ENCODE assay signal across 37 mouse cellular contexts in the genomic region with DNA sequence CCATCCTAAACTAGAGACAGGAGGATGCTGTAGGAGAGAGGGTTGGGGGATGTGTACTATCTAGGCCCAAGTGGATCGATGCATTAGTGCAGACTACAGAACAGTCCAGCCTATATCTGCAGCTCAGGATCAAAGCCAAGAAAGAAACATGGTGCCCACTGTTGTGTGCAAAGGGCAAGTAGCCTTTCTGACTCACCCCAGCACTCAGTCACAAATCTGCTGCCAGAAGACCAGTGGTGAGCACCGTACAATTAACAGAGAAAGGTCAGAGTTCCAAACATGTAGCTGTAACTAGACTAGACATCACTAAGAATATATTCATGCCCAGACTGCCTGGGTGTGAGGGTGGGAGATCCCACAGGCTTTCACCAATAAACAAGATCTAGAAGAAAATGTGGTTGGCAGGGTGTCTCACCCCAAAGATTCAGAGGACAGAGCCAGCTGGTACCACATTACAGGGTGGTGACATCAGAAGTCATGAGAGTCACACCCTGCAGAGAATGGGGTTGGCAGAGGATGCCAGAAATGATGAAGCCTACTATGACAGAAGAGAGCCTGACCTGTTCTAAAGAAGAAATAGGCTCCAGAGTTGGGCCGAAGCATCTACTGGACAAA. TPM values are rescaled to one million over a fixed set of nuclear protein-coding genes. Genes with fewer than 3 reads are reported as not detected.
A peak's percentile ranks its signal among the peaks of the same experiment; 100 is the strongest.
DNase-seq lines count a peak whose midpoint lies in the region; ATAC-seq lines count a peak whose summit lies in the region.
"Had no signal": no experiment of that assay in that cellular context is flagged by ENCODE, and none has a peak within 500 bp of the region (broad histone marks: within the 10 kb centered on the region; RNA-seq: fewer than 3 reads in every experiment).

No protein-coding gene starts in this region.

- H3K27ac ChIP-seq in forebrain, embryonic 12.5 days, result no peak overlapping the region
- H3K27ac ChIP-seq: embryonic facial prominence, embryonic 12.5 days; forebrain, embryonic 10.5 days; gastrocnemius, adult 2 months; heart, adult 2 months; heart, embryonic 13.5 days; hindbrain, embryonic 14.5 days; liver, embryonic 14.5 days; macrophage; stomach, postnatal 0 days had no signal

- no peaks in the 10 kb centered on the region for H3K36me3 ChIP-seq in forebrain, embryonic 12.5 days (replicated peaks)
- H3K36me3 ChIP-seq: embryonic facial prominence, embryonic 12.5 days; forebrain, embryonic 10.5 days; heart, embryonic 13.5 days had no signal

- 90% methylated on average over 3 of the region's 3 CpGs for WGBS in forebrain, embryonic 12.5 days

- no peaks in the 10 kb centered on the region for H3K9me3 ChIP-seq in forebrain, embryonic 12.5 days
- H3K9me3 ChIP-seq: embryonic facial prominence, embryonic 12.5 days; forebrain, embryonic 10.5 days; heart, embryonic 13.5 days had no signal

- H3K4me3 ChIP-seq in forebrain, embryonic 12.5 days (replicated peaks), result no peak overlapping the region
- H3K4me3 ChIP-seq: embryonic facial prominence, embryonic 12.5 days; forebrain, embryonic 10.5 days; gastrocnemius, adult 2 months; heart, adult 2 months; heart, embryonic 13.5 days had no signal

- no peak for ATAC-seq in forebrain, embryonic 12.5 days (ENCODE audit: low FRiP score)
- ATAC-seq: activated CD4-positive, CD25-positive, alpha-beta regulatory T cell, adult 4 months; forebrain, embryonic 16.5 days; intestine, postnatal 0 days had no signal

- 0 out of 2 replicates have a peak, but pooled peaks cover 9% of the 10 kb centered on the region for H3K4me1 ChIP-seq in forebrain, embryonic 12.5 days
- H3K4me1 ChIP-seq: embryonic facial prominence, embryonic 12.5 days had no signal

- peaks cover 22% of the 10 kb centered on the region for H3K27me3 ChIP-seq in forebrain, embryonic 12.5 days

- H3K9ac ChIP-seq in forebrain, embryonic 12.5 days, result no peak overlapping the region
- H3K9ac ChIP-seq: embryonic facial prominence, embryonic 12.5 days; heart, embryonic 13.5 days; hindbrain, embryonic 14.5 days; liver, embryonic 14.5 days had no signal

- peak; percentile 44 for DNase-seq in cerebellum, adult 11-12 months
- no peak for DNase-seq in cerebellum, postnatal 14 days
- DNase-seq in 3134 (ENCODE audit: extremely low read depth, insufficient read length, low spot score), result peak; percentile 44
- DNase-seq in NIH3T3 (ENCODE audit: low read depth), result peak; percentile 32
- DNase-seq in cerebellum, adult 9-11 months, result peak; percentile 46
- no peak for DNase-seq in adrenal gland, adult 8-10 months
- DNase-seq in retina, embryonic 14.5 days (ENCODE audit: low spot score), result no peak
- DNase-seq: adrenal gland, postnatal 10 days; gastrocnemius, adult 2 months; gastrocnemius, postnatal 36 days; heart, adult 2 months; heart, postnatal 10 days; kidney, postnatal 25 days; liver; lung, adult 2 months; lung, postnatal 10 days; midbrain, embryonic 14.5 days; right cerebral cortex, adult 18-20 months; right cerebral cortex, postnatal 4 days; thymus, adult 18-20 months; thymus, postnatal 25 days had no signal

- H3K4me2 ChIP-seq in forebrain, embryonic 12.5 days, result no peak overlapping the region
- H3K4me2 ChIP-seq: embryonic facial prominence, embryonic 12.5 days; heart, embryonic 13.5 days; hindbrain, embryonic 14.5 days had no signal

RNA-seq across cellular contexts. Expression of a gene that starts 4.8 kb away (rescaled TPM):
- 1 to 10 TPM in 3 of 4 experiments, under 1 TPM in 1; 0.96 to 2.5 (median 1.4) TPM for total RNA-seq in adrenal gland, adult 8-10 months (2022)
- 4.6 and 5.9 TPM in 2 replicates for polyA plus RNA-seq in forebrain, embryonic 12.5 days (2016; fragmentation: Nextera tagmentation; extraction: Ambion mirVana)
- total RNA-seq: megakaryocyte-erythroid progenitor cell, adult 5-6 weeks had no signal
- polyA plus RNA-seq: macrophage had no signal

RNA-seq across cellular contexts. Expression of a gene that starts 12.0 kb away (rescaled TPM):
- total RNA-seq in adrenal gland, adult 8-10 months (2022), result not detected
- polyA plus RNA-seq in forebrain, embryonic 12.5 days (2016; fragmentation: Nextera tagmentation; extraction: Ambion mirVana), result not detected in 2 replicates
- total RNA-seq: gastrocnemius, postnatal 36 days; layer of hippocampus, adult 18-20 months; layer of hippocampus, postnatal 10 days; left cerebral cortex, adult 18-20 months had no signal
- polyA plus RNA-seq: forebrain, embryonic 16.5 days; neural tube, embryonic 11.5 days had no signal

Comparison
In these comparisons a context has a peak if more than half of its experiments do, and no peak if none do; other contexts are left out.
1. DNase-seq: peak in cerebellum, adult 11-12 months (single experiment), 3134 (single experiment), NIH3T3 (single experiment) and cerebellum, adult 9-11 months (single experiment); none in cerebellum, postnatal 14 days (0 of 2), adrenal gland, adult 8-10 months (single experiment) and retina, embryonic 14.5 days (single experiment).